10 mouse cellular contexts compared by ENCODE assay signal in the genomic region with DNA sequence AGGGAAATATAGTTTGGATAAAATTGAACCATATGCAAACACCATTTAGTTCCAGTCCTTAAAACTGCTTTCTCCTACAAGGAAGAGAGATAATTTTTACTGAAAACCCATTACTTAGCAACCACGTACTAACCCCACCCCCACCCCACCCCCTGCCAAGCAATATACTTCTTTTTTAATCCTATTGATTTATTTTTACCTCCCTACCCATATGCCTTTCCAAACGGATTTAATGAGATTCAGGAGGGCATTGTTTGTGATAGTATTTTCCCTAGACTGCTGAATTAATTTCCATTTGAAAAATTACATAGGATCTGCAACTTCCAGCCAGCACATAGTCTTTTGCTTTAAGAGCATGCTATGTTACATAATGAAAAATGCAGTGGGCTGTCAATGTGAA. TPM values are rescaled to one million over a fixed set of nuclear protein-coding genes. Genes with fewer than 3 reads are reported as not detected.
DNase-seq lines count a peak whose midpoint lies in the region; ATAC-seq and TF ChIP-seq lines count a peak whose summit lies in the region.
"Had no signal": no experiment of that assay in that cellular context is flagged by ENCODE, and none has a peak within 500 bp of the region (broad histone marks: within the 10 kb centered on the region; RNA-seq: fewer than 3 reads in every experiment).

No protein-coding gene starts in this region.

- H3K27me3 ChIP-seq in kidney, embryonic 15.5 days: no peaks in the 10 kb centered on the region
- H3K27me3 ChIP-seq in embryonic facial prominence, embryonic 15.5 days: no peaks in the 10 kb centered on the region
- no peaks in the 10 kb centered on the region for H3K27me3 ChIP-seq in hindbrain, embryonic 14.5 days (ENCODE audit: control insufficient read depth, insufficient read depth, low read length)
- H3K27me3 ChIP-seq in midbrain, postnatal 0 days (ENCODE audit: insufficient read depth, low read length): no peaks in the 10 kb centered on the region

- H3K4me1 ChIP-seq in kidney, embryonic 15.5 days: peaks cover 10% of the 10 kb centered on the region
- peaks cover 9% of the 10 kb centered on the region; the same call in 1 of the 2 replicates for H3K4me1 ChIP-seq in embryonic facial prominence, embryonic 15.5 days
- H3K4me1 ChIP-seq in hindbrain, embryonic 14.5 days (replicated peaks; ENCODE audit: control insufficient read depth, insufficient read depth, low read length): peaks cover 26% of the 10 kb centered on the region
- H3K4me1 ChIP-seq in midbrain, postnatal 0 days (ENCODE audit: insufficient read depth, low read length): peaks cover 3% of the 10 kb centered on the region; the same call in 1 of the 2 replicates

- no peaks in the 10 kb centered on the region for H3K36me3 ChIP-seq in kidney, embryonic 15.5 days
- no peaks in the 10 kb centered on the region for H3K36me3 ChIP-seq in embryonic facial prominence, embryonic 15.5 days
- no peaks in the 10 kb centered on the region for H3K36me3 ChIP-seq in hindbrain, embryonic 14.5 days (replicated peaks; ENCODE audit: control insufficient read depth, insufficient read depth)
- no peaks in the 10 kb centered on the region for H3K36me3 ChIP-seq in midbrain, postnatal 0 days (ENCODE audit: insufficient read depth, low read length)

- H3K4me3 ChIP-seq in kidney, embryonic 15.5 days (replicated peaks): no peak overlapping the region
- H3K4me3 ChIP-seq in embryonic facial prominence, embryonic 15.5 days (replicated peaks): no peak overlapping the region
- H3K4me3 ChIP-seq in hindbrain, embryonic 14.5 days (replicated peaks; ENCODE audit: low read length): no peak overlapping the region
- peak overlapping the region; percentile 23 for H3K4me3 ChIP-seq in midbrain, postnatal 0 days (ENCODE audit: low read depth, low read length)

- no peak for DNase-seq in kidney, postnatal 10 days
- peak; percentile 31 for DNase-seq in hindbrain, embryonic 14.5 days (ENCODE audit: low spot score)
- DNase-seq in midbrain, postnatal 0 days (ENCODE audit: low spot score): no peak
- no peak for DNase-seq in embryo, embryonic 10.5 days (ENCODE audit: low spot score)
- DNase-seq in MN1 (ENCODE audit: low spot score): no peak
- DNase-seq in urinary bladder, postnatal 4 days (ENCODE audit: low spot score in 2 of 2): no peak

- peak overlapping the region; percentile 62 for H3K4me2 ChIP-seq in kidney, embryonic 15.5 days
- peak overlapping the region; percentile 55; the same call in 1 of the 2 replicates for H3K4me2 ChIP-seq in embryonic facial prominence, embryonic 15.5 days (replicated peaks)
- peak overlapping the region; percentile 61 for H3K4me2 ChIP-seq in hindbrain, embryonic 14.5 days (replicated peaks)
- peak overlapping the region; percentile 47 for H3K4me2 ChIP-seq in midbrain, postnatal 0 days (ENCODE audit: low read depth, low read length, poor library complexity, severe bottlenecking)

- no peak overlapping the region for H3K9ac ChIP-seq in kidney, embryonic 15.5 days
- H3K9ac ChIP-seq in embryonic facial prominence, embryonic 15.5 days: no peak overlapping the region
- H3K9ac ChIP-seq in hindbrain, embryonic 14.5 days: no peak overlapping the region
- 0 out of 2 replicates have a peak overlapping the region, but pooled peaks have one; percentile 33 for H3K9ac ChIP-seq in midbrain, postnatal 0 days (replicated peaks; ENCODE audit: low read length, poor library complexity, severe bottlenecking)

- no peak for TF ChIP-seq CTCF in midbrain, postnatal 0 days (IDR thresholded peaks at IDR 0.05)

- H3K27ac ChIP-seq in kidney, embryonic 15.5 days: no peak overlapping the region
- H3K27ac ChIP-seq in embryonic facial prominence, embryonic 15.5 days (replicated peaks): no peak overlapping the region
- peak overlapping the region; percentile 84 for H3K27ac ChIP-seq in hindbrain, embryonic 14.5 days
- peak overlapping the region; percentile 87 for H3K27ac ChIP-seq in midbrain, postnatal 0 days (ENCODE audit: low read depth, low read length)

- 12% methylated on average over 2 of the region's 2 CpGs for WGBS in kidney, embryonic 15.5 days
- 10% methylated on average over 2 of the region's 2 CpGs for WGBS in embryonic facial prominence, embryonic 15.5 days
- WGBS in hindbrain, embryonic 14.5 days: 4% methylated on average over 2 of the region's 2 CpGs
- 0% methylated on average over 2 of the region's 2 CpGs for WGBS in midbrain, postnatal 0 days

- ATAC-seq in kidney, embryonic 15.5 days (replicated peaks; ENCODE audit: low FRiP score): no peak
- no peak for ATAC-seq in embryonic facial prominence, embryonic 15.5 days (ENCODE audit: insufficient number of reproducible peaks, low FRiP score, low TSS enrichment, low read depth)
- ATAC-seq in hindbrain, embryonic 14.5 days (ENCODE audit: low FRiP score): no peak; the same call in 1 of the 2 replicates
- peak; percentile 21; the same call in 1 of the 2 replicates for ATAC-seq in midbrain, postnatal 0 days (ENCODE audit: low FRiP score)
- ATAC-seq: lung, postnatal 0 days had no signal

- no peaks in the 10 kb centered on the region for H3K9me3 ChIP-seq in kidney, embryonic 15.5 days (replicated peaks)
- H3K9me3 ChIP-seq in embryonic facial prominence, embryonic 15.5 days (replicated peaks): no peaks in the 10 kb centered on the region
- H3K9me3 ChIP-seq in hindbrain, embryonic 14.5 days (ENCODE audit: control insufficient read depth, low read length): peaks cover 8% of the 10 kb centered on the region; the same call in 1 of the 2 replicates
- no peaks in the 10 kb centered on the region for H3K9me3 ChIP-seq in midbrain, postnatal 0 days (ENCODE audit: low read length)

RNA-seq across cellular contexts. Expression of a gene that starts 51.5 kb away (rescaled TPM):
- 1.1 and 1.7 TPM in 2 replicates for polyA plus RNA-seq in kidney, embryonic 15.5 days (2015; fragmentation: Nextera tagmentation; extraction: Ambion mirVana)
- polyA plus RNA-seq in embryonic facial prominence, embryonic 15.5 days (2015; fragmentation: Nextera tagmentation; extraction: Ambion mirVana): 0.13 and 0.62 TPM in 2 replicates
- 1.5 and 3.0 TPM in 2 replicates for polyA plus RNA-seq in hindbrain, embryonic 14.5 days (2014; fragmentation: Nextera tagmentation; extraction: Ambion mirVana)
- total RNA-seq in midbrain, postnatal 0 days (2014; rRNA removed): 3.3 and 4.0 TPM in 2 replicates
- 1.0 and 1.3 TPM in 2 replicates for polyA plus RNA-seq in midbrain, postnatal 0 days (2015; fragmentation: Nextera tagmentation; extraction: Ambion mirVana)
- total RNA-seq: neutrophil, adult 5-6 weeks had no signal

Comparison
In these comparisons a context has a peak if more than half of its experiments do, and no peak if none do; other contexts are left out.
1. H3K27ac ChIP-seq: peak in hindbrain, embryonic 14.5 days (single experiment) and midbrain, postnatal 0 days (single experiment); none in kidney, embryonic 15.5 days (single experiment) and embryonic facial prominence, embryonic 15.5 days (single experiment).
2. Peak in every context shown above with its lines, with median percentiles within 50 percentile points of each other: H3K4me2 ChIP-seq.